Mouse (Mus musculus) forebrain, embryonic 10.5 days (tissue): ENCODE data around the gene Asah2. TPM values are rescaled to one million over a fixed set of nuclear protein-coding genes. Genes with fewer than 3 reads are reported as not detected.
"Not testable (repeated sequence)": the region's sequence is repeated elsewhere in the genome, so short reads cannot be mapped to it uniquely, and the experiment has no call there.

Source experiments
- DNase-seq: peaks from one replicate; pipeline ENCODE4 v3.0.0-alpha.2; 2017; ENCODE audit warnings: low spot score; ENCODE audit errors: extremely low spot score
- H3K27ac ChIP-seq: fragments of 300-500 bp; sonication (generic); 2 replicates; pipeline ENCODE4 v1.5.1; 2016; ENCODE audit warnings: mild to moderate bottlenecking
- H3K27me3 ChIP-seq: fragments of 300-500 bp; sonication (generic); 2 replicates; pipeline ENCODE4 v1.6.1; 2016; ENCODE audit warnings: mild to moderate bottlenecking; ENCODE audit not compliant: poor library complexity, severe bottlenecking
- H3K36me3 ChIP-seq: fragments of 300-500 bp; sonication (generic); replicated peaks from 2 replicates; pipeline ENCODE4 v1.6.1; 2016; ENCODE audit warnings: mild to moderate bottlenecking, moderate library complexity
- H3K4me1 ChIP-seq: fragments of 300-500 bp; sonication (generic); 2 replicates; pipeline ENCODE4 v1.6.1; 2016
- H3K4me3 ChIP-seq: fragments of 300-500 bp; sonication (generic); 2 replicates; pipeline ENCODE4 v1.5.1; 2016; ENCODE audit warnings: mild to moderate bottlenecking, moderate library complexity
- H3K9me3 ChIP-seq: fragments of 300-500 bp; sonication (generic); 2 replicates; pipeline ENCODE4 v1.6.1; 2016; ENCODE audit warnings: mild to moderate bottlenecking, moderate library complexity
- WGBS: fragments of 180-500 bp; shearing (Covaris S2); methylation state at CpG from one replicate; pipeline ENCODE4 v1.1.7; 2016; 5-methylcytosine and 5-hydroxymethylcytosine counted together
- polyA plus RNA-seq: library from polyadenylated mRNA; unstranded; fragments of >200 nt; fragmentation: Nextera tagmentation; extraction: Ambion mirVana; gene quantifications from 2 replicates; pipeline ENCODE4 v1.2.1, GENCODE M21; 2016

Asah2 gene
- polyA plus RNA-seq, 1 experiment from 2014 or later: 0.33 TPM

DNA sequence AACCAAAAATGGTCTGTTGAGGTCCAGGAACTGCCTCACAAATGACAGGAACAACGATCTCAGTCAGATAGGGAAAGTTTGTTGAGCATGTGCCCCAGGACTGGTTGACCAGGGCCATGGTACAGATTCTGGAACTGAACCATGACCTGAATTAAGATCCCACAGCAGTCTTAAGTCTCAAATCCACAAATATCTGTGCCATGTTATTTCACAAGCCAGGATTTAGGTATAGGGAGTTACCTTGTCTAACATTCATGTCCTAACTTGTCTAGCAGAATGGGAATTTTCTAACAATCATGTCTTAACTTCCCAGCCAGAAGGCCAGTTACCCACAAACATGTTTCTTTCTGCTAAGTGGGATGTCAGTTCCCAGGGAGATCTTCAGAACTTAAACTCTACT is 19.4 kb downstream of the Asah2 start:
- DNase-seq: no peak
- Histone ChIP-seq H3K27ac (no peak overlapping the region), H3K27me3 (no peaks in the 10 kb centered on the region), H3K9me3 (no peaks in the 10 kb centered on the region), H3K4me3 (no peak overlapping the region), H3K36me3 (no peaks in the 10 kb centered on the region), H3K4me1 (no peaks in the 10 kb centered on the region)
- 87% methylated on average over 1 of the region's 1 CpGs for WGBS

DNA sequence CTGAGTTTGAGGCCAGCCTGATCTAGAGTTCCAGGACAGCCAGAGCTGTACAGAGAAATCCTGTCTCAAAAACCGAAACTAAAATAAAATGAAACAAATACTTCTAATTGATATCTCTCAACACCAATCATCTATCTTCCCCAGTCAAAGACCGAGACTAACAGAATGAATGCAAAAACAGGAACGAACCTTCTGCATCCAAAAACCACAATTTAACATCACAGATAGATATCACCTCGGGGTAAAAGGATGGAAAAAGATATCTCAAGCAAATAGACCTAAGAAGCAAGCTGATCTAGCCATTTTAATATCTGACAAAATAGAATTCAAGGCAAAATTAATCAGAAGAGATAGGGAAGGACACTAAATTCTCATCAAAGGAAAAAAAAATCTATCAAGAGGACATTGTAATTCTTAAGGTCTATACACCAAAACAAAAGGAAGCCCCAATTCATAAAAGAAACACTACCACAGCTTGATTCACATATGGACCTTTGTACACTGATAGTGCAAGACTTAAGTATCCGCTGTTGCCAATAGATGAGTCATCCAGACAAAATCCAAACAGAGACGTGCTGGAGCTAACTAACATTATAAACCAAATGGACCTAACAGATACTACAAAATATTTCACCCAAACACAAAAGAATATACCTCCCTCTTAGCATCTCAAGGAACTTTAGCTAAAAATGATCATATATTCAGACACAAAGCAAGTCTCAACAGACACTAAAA is 20.1 kb downstream of the Asah2 start:
- no peaks in the 10 kb centered on the region for H3K36me3 ChIP-seq
- no peaks in the 10 kb centered on the region for H3K27me3 ChIP-seq
- no peaks in the 10 kb centered on the region for H3K4me1 ChIP-seq
- WGBS: 90% methylated on average over 6 of the region's 6 CpGs
- H3K9me3 ChIP-seq: no peaks in the 10 kb centered on the region
- no peak for DNase-seq
- H3K4me3 ChIP-seq: no peak overlapping the region
- H3K27ac ChIP-seq: no peak overlapping the region

DNA sequence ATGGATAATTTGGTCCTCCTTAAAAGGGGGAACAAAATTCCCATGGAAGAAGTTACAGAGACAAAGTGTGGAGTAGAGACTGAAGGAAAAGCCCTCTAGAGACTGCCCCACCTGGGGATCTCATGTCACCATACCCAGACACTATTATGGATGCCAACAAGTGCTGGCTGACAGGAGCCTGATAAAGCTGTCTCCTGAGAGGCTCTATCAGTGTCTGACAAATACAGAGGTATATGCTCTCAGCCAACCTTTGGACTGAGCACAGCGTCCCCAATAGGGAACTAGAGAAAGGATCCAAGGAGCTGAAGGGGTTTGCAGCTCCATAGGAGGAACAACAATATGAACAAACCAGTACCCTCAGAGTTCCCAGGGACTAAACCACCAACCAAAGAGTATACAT is 23.2 kb downstream of the Asah2 start:
- not testable (repeated sequence) for H3K4me3 ChIP-seq, H3K36me3 ChIP-seq, DNase-seq, H3K27me3 ChIP-seq, H3K9me3 ChIP-seq, H3K27ac ChIP-seq, H3K4me1 ChIP-seq
- WGBS: 88% methylated on average over 1 of the region's 1 CpGs

DNA sequence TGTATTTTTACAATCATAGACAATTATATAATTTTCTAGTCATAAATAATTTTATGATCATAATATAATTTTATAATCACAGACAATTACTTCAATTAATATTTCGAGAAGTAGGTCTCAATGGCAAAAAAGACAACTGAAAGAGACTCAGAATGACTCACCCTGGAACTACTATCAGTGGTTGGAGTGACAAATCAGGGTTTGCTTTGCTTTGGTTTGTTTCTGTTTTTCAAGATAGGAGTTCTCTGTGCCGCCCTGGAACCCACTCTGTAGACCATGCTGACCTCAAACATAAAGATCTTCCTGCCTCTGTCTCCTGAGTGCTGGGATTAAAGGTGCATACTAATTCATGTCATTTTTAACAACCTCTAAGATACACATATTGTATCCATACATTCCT is 37.7 kb downstream of the Asah2 start:
- 81% methylated on average over 2 of the region's 2 CpGs for WGBS
- DNase-seq: no peak

DNA sequence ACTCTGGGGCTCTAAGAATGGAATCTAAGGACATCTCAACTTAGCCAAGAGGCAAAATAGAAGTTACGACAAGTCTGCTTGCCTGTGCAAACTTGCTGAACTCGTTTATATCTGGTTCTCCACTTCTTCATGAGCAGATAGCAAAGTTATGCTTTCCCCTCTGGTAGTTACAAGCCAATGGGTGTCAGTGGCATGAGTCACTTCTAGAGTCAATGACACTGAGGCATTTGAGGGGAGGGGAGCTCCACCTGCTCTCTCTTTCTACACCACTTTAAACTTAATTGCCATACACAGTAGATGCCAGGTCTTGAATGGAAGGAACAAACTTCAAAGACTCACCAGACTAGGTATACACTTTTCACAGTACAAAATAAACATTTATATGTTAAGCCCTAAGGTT is 38.4 kb downstream of the Asah2 start:
- peaks cover 10% of the 10 kb centered on the region for H3K4me1 ChIP-seq
- H3K4me3 ChIP-seq: no peak overlapping the region
- H3K27ac ChIP-seq: no peak overlapping the region
- no peak for DNase-seq
- WGBS: 86% methylated on average over 2 of the region's 2 CpGs
- no peaks in the 10 kb centered on the region for H3K9me3 ChIP-seq
- H3K27me3 ChIP-seq: no peaks in the 10 kb centered on the region
- no peaks in the 10 kb centered on the region for H3K36me3 ChIP-seq

More for the DNA sequence above, 37.7 kb downstream of the Asah2 start:
- no peaks in the 10 kb centered on the region for H3K9me3 ChIP-seq
- no peaks in the 10 kb centered on the region for H3K27me3 ChIP-seq
- H3K36me3 ChIP-seq: no peaks in the 10 kb centered on the region
- H3K4me1 ChIP-seq: peaks cover 10% of the 10 kb centered on the region
- no peak overlapping the region for H3K27ac ChIP-seq
- H3K4me3 ChIP-seq: no peak overlapping the region

DNA sequence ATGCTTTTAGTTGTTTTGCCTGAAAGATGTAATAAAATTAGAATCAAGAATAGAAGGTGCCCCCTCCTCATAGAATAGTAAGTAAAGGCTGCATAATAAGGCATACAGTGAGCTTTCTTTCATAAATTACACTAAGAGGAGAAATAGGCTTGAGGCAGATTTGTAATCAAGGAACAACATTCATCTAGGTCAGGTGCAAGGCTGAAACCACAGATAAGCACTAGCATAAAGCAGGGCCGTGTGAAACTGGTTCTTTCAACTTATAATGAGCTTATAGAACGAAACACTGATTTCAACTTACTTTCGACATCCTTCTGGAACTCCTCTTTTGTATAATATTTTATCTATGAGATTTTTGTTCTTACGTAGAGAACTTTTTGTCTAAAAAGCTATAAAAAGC is 40.3 kb downstream of the Asah2 start:
- Histone ChIP-seq H3K4me1 (peaks cover 10% of the 10 kb centered on the region), H3K27ac (no peak overlapping the region), H3K27me3 (no peaks in the 10 kb centered on the region), H3K9me3 (no peaks in the 10 kb centered on the region), H3K4me3 (no peak overlapping the region), H3K36me3 (no peaks in the 10 kb centered on the region)
- no peak for DNase-seq
- WGBS: 82% methylated on average over 4 of the region's 4 CpGs

DNA sequence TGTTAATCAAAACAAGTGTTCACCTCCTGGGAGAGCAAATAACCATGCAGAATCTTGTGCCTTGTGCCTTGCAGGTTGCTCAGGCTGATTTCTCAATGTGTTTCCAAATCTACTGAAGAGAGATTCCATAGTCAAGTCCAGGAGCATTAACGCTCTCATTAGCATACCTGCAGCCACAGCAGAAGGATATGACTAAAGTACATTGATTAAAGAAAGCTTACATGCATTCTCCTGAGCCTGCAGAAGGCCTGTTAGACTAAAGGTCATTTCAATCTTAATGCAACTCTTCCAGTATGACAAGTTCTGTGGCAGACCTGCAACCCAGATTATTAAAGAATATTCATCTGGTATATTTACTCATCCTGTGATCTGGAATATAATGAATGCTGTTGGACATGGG is 46.7 kb downstream of the Asah2 start:
- DNase-seq: no peak
- WGBS: 81% methylated on average over 1 of the region's 1 CpGs
- Histone ChIP-seq H3K4me3 (no peak overlapping the region), H3K9me3 (no peaks in the 10 kb centered on the region), H3K36me3 (no peaks in the 10 kb centered on the region), H3K4me1 (no peaks in the 10 kb centered on the region), H3K27me3 (no peaks in the 10 kb centered on the region), H3K27ac (no peak overlapping the region)

DNA sequence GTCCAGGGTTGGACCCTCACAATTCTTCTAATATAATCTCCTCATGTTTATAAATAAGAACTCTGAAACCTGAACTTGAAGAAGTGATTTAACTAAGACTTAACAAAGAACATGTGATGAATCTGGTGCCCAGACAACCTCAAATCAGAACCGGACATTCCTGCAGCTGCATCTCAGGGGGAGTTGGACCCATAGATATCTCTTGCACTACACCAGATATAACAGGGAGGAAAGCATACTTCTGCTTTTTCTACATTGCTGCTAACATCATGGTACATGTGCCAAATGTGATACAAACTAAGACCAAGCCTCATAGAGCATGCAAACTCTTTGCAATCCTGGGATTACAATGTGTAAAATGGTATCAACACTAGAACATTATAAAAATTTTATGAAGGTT is 51.8 kb downstream of the Asah2 start:
- no peak for DNase-seq
- Histone ChIP-seq H3K4me3 (no peak overlapping the region), H3K27ac (no peak overlapping the region), H3K36me3 (no peaks in the 10 kb centered on the region), H3K4me1 (peaks cover 6% of the 10 kb centered on the region; the same call in 1 of the 2 replicates), H3K27me3 (no peaks in the 10 kb centered on the region), H3K9me3 (no peaks in the 10 kb centered on the region)
- WGBS: 84% methylated on average over 1 of the region's 1 CpGs

DNA sequence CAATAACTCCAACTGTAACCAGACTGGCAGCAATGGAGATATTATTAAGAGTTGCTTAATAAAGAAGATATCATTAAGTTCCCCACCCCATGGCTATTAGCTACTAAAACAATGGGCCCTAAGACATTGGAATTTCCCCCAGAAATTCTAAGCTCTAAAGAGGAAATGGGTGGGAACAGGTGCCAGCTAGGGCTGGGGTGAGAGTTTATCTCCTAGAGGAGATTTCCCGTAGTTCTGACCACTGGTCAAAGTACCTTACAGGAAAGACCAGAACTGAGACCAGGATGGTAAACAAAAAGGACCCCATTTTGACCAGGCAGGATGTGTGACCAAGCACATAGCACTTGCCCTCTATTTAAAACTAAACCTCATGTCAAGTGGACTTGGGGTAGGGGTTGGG is 52.3 kb downstream of the Asah2 start:
- whole genome bisulfite sequencing: 75% methylated on average over 1 of the region's 1 CpGs

DNA sequence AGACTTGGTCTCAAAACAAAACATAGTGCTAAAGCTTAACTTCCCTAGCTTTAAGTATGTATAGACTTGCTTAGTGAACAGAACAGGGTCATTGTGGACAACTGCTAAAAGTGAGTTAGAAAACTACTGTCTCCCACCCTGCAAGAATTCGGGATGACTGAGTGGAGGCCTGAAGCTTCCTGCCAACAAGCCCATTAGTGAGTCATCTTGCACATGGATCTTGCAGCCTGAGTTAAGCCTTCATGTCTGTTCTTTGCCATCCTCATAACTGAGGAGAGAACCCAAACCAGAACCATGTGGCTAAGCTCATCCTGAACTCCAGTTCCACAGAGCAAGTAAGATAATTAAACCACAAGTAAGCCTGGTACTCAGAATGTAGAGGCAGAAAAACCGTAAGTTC is 56.8 kb downstream of the Asah2 start:
- Histone ChIP-seq H3K9me3 (no peaks in the 10 kb centered on the region), H3K27ac (no peak overlapping the region), H3K4me1 (peaks cover 6% of the 10 kb centered on the region; the same call in 1 of the 2 replicates), H3K36me3 (no peaks in the 10 kb centered on the region), H3K27me3 (no peaks in the 10 kb centered on the region), H3K4me3 (no peak overlapping the region)
- 86% methylated on average over 2 of the region's 2 CpGs for WGBS
- DNase-seq: no peak

More for the DNA sequence above, 52.3 kb downstream of the Asah2 start:
- no peak for DNase-seq
- Histone ChIP-seq H3K4me3 (no peak overlapping the region), H3K9me3 (no peaks in the 10 kb centered on the region), H3K27ac (no peak overlapping the region), H3K36me3 (no peaks in the 10 kb centered on the region), H3K27me3 (no peaks in the 10 kb centered on the region), H3K4me1 (peaks cover 6% of the 10 kb centered on the region; the same call in 1 of the 2 replicates)

DNA sequence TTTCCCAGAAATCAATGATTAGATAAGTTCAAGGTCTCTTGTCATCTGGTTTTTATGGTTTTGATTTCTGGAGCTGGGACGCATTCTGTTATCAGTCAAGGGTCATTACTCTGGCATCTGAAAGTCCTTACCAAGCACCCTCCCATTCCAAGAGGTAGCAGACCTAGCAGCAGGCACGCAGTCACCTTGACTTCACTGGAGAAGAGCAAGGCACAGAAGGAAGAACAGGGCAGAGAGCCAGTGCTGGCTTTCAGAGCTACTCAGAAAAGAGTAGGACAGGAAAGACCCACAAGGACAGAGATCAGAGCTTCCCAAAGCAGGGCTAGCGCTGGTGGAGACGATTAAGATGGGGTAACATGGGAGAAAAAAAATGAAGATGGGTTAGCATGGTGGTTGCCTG is 75.1 kb downstream of the Asah2 start:
- 88% methylated on average over 4 of the region's 4 CpGs for WGBS
- no peak overlapping the region for H3K4me3 ChIP-seq
- H3K36me3 ChIP-seq: no peaks in the 10 kb centered on the region
- DNase-seq: no peak
- H3K27me3 ChIP-seq: no peaks in the 10 kb centered on the region
- no peak overlapping the region for H3K27ac ChIP-seq
- no peaks in the 10 kb centered on the region for H3K9me3 ChIP-seq
- H3K4me1 ChIP-seq: no peaks in the 10 kb centered on the region

DNA sequence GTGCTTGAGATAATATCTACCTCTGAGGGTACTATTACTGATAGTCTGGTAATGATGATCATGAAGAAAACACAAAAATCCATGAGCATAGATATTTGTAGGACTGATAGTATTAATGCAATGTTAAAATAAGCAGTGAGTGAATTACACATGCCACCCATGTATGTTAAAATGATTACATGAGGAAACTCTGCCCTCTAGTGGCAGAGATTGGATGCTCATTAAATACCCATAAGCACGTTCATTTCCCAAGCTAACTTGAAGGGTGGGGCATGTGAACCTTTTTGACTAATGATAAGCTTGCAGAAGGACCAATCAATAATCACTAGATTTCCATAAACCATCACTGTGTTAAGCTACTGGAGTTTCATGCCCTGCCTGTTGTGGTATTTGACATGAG is 77.6 kb downstream of the Asah2 start:
- Histone ChIP-seq H3K27ac (no peak overlapping the region), H3K27me3 (no peaks in the 10 kb centered on the region), H3K4me3 (no peak overlapping the region), H3K9me3 (no peaks in the 10 kb centered on the region), H3K36me3 (no peaks in the 10 kb centered on the region), H3K4me1 (no peaks in the 10 kb centered on the region)
- no peak for DNase-seq
- 13% methylated on average over 1 of the region's 1 CpGs for WGBS

DNA sequence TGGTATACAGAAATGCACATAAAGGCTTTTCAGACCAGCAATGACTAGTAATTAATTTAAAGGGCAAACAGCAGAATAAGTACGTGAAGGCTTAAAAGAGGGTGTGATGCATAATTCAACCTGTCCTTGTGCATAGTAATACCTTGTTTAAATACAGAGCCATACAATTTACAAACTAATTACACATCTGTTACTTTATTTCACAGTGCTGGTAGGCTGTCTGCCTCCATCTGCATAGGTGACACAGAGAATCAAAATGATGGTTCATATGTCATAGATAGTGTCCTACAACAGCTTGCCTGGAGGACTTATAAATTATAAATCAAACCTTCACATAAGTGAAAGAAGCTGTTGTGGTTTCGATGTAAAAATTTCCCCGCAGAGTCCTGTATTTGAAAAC is 82.6 kb downstream of the Asah2 start:
- DNase-seq: no peak
- Histone ChIP-seq H3K27me3 (no peaks in the 10 kb centered on the region), H3K36me3 (no peaks in the 10 kb centered on the region), H3K27ac (no peak overlapping the region), H3K9me3 (no peaks in the 10 kb centered on the region), H3K4me3 (no peak overlapping the region), H3K4me1 (no peaks in the 10 kb centered on the region)
- WGBS: 91% methylated on average over 3 of the region's 3 CpGs

DNA sequence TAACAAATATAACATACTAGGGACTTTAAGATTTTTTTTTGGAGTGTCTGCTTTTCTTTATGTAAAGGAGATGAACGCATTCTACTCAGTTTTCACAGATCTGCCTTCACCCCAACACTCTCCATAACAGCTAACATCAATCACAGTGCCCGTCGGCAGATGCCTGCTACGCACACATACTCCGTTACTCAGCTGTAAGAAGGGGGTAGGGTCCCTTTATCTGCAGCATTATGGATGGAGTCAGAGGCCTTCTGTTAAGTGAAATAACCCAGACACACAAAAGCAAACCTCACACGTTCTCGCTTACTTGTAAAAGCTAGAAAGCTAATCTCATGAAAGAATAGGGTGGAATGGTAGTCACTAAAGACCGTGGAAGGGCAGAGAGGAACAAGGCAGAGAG is 88.3 kb downstream of the Asah2 start:
- H3K27me3 ChIP-seq: no peaks in the 10 kb centered on the region
- no peaks in the 10 kb centered on the region for H3K9me3 ChIP-seq
- WGBS: 87% methylated on average over 8 of the region's 8 CpGs
- DNase-seq: no peak
- no peaks in the 10 kb centered on the region for H3K36me3 ChIP-seq
- H3K4me1 ChIP-seq: peaks cover 5% of the 10 kb centered on the region; the same call in 1 of the 2 replicates
- no peak overlapping the region for H3K27ac ChIP-seq
- no peak overlapping the region for H3K4me3 ChIP-seq
